Mouse (Mus musculus) ES-E14 (cell line): Measurements from ENCODE around the gene Csgalnact2. TPM values are rescaled to one million over a fixed set of nuclear protein-coding genes. Genes with fewer than 3 reads are reported as not detected.

Experiments used
- DNase-seq: peaks from one replicate; pipeline ENCODE4 v3.0.0-alpha.2; 2013; ENCODE audit warnings: low read depth, low spot score
- H3K27ac ChIP-seq: 2 replicates; pipeline ENCODE4 v1.5.1; 2012; ENCODE audit warnings: low read depth, mild to moderate bottlenecking, low read length, moderate library complexity, mixed read lengths; ENCODE audit not compliant: poor library complexity, insufficient read depth, severe bottlenecking
- H3K36me3 ChIP-seq: 2 replicates; pipeline ENCODE4 v1.6.1; 2012; ENCODE audit warnings: mild to moderate bottlenecking, low read length, moderate library complexity, mixed read lengths; ENCODE audit not compliant: control insufficient read depth, poor library complexity, insufficient read depth, severe bottlenecking
- H3K4me1 ChIP-seq, 2 experiments: fragments of 150-350 bp in 1 of 2; sonication (generic) in 1 of 2; 2 replicates each; pipeline ENCODE4 v1.6.1; 2012; ENCODE audit warnings: low read length in 2 of 2, mild to moderate bottlenecking in 1 of 2, mixed read lengths in 1 of 2; ENCODE audit not compliant: control insufficient read depth in 2 of 2, insufficient read depth in 2 of 2, poor library complexity in 1 of 2
- H3K4me3 ChIP-seq, 2 experiments: fragments of 150-350 bp in 1 of 2; sonication (generic) in 1 of 2; 2 replicates each; pipeline ENCODE4 v1.5.1; 2012; ENCODE audit warnings: low read length in 2 of 2, low read depth in 1 of 2, mild to moderate bottlenecking in 1 of 2, mixed read lengths in 1 of 2; ENCODE audit not compliant: insufficient read depth in 1 of 2, poor library complexity in 1 of 2, severe bottlenecking in 1 of 2
- H3K9ac ChIP-seq: 2 replicates; pipeline ENCODE4 v1.6.1; 2012; ENCODE audit warnings: low read depth, mild to moderate bottlenecking, low read length, mixed read lengths; ENCODE audit not compliant: poor library complexity, insufficient read depth, severe bottlenecking
- H3K9me3 ChIP-seq: fragments of 150-350 bp; sonication (generic); 2 replicates; pipeline ENCODE4 v1.6.1; 2012; ENCODE audit warnings: low read depth, mild to moderate bottlenecking, low read length; ENCODE audit not compliant: control insufficient read depth, insufficient read depth
- CHD2 ChIP-seq: IDR thresholded peaks from 2 replicates; pipeline ENCODE4 v1.6.1; 2014; ENCODE audit warnings: mild to moderate bottlenecking, low read depth, low read length, inconsistent platforms
- HCFC1 ChIP-seq: IDR thresholded peaks from 2 replicates; pipeline ENCODE4 v1.6.1; 2012; ENCODE audit warnings: low read length, inconsistent platforms, borderline replicate concordance; ENCODE audit not compliant: insufficient read depth
- MAFK ChIP-seq: IDR thresholded peaks from 2 replicates; pipeline ENCODE4 v1.6.1; 2014; ENCODE audit warnings: mild to moderate bottlenecking, low read depth, low read length, inconsistent platforms; ENCODE audit not compliant: insufficient read depth
- ZC3H11A ChIP-seq: IDR thresholded peaks from 2 replicates; pipeline ENCODE4 v1.6.1; 2012; ENCODE audit warnings: low read depth, mild to moderate bottlenecking, inconsistent platforms, low read length, borderline replicate concordance
- ZNF384 ChIP-seq: IDR thresholded peaks from 2 replicates; pipeline ENCODE4 v1.6.1; 2012; ENCODE audit warnings: low read depth, low read length, inconsistent platforms
- in situ Hi-C, 2 experiments: fragments of 600-800 bp; cut with MboI; formaldehyde crosslinking; loops; one replicate each; pipeline ENCODE4 v1.15.1; 2025; ENCODE audit warnings: low sequenced_read_pairs in 2 of 2, inconsistent platforms in 1 of 2; ENCODE audit not compliant: unreplicated experiment in 2 of 2
- total RNA-seq: library from RNA; depleted of rRNA; stranded (reverse); fragments of 300-350 nt; gene quantifications from 2 replicates; pipeline ENCODE4 v1.2.3, GENCODE M21; 2012; rRNA removed

Gene Csgalnact2
- total RNA-seq, 1 experiment: 9.1 TPM

- TF ChIP-seq HCFC1 (no peak), ZC3H11A (no peak), CHD2 (no peak), MAFK (no peak), ZNF384 (no peak)
- Histone ChIP-seq H3K36me3 (no peaks in the 10 kb centered on the region), H3K9ac (peak overlapping the region; percentile 6; the same call in 1 of the 2 replicates), H3K9me3 (no peaks in the 10 kb centered on the region), H3K4me1 (peaks cover 0 to 10% of the 10 kb centered on the region in 2 experiments; a peak in 2 of 4 replicates), H3K4me3 (peak overlapping the region; percentile 64 to 67), H3K27ac (peak overlapping the region; percentile 24; the same call in 1 of the 2 replicates)
- DNase-seq: no peak
- in situ Hi-C loops: no loop called here
Observed at GRCm38 (mm10) chr6:118065837-118066198, 73.1 kb downstream of the Csgalnact2 start.

- no peak overlapping the region for H3K9ac ChIP-seq
- peaks cover 0 to 10% of the 10 kb centered on the region in 2 experiments; a peak in 2 of 4 replicates for H3K4me1 ChIP-seq
- H3K4me3 ChIP-seq: peak overlapping the region in 1 of 2 experiments; percentile 67; a peak in 2 of 4 replicates
- peak; percentile 59 for DNase-seq
- in situ Hi-C loops: no loop called here
- peak overlapping the region; percentile 24; the same call in 1 of the 2 replicates for H3K27ac ChIP-seq
- no peaks in the 10 kb centered on the region for H3K36me3 ChIP-seq
- TF ChIP-seq ZC3H11A (peak; percentile 12; the same call in 1 of the 2 replicates), CHD2 (no peak)
- no peaks in the 10 kb centered on the region for H3K9me3 ChIP-seq
Observed at GRCm38 (mm10) chr6:118064968-118065530, 73.9 kb downstream of the Csgalnact2 start.

GRCm38 (mm10) chr6:118063266-118063665, 75.7 kb downstream of the Csgalnact2 start:
- H3K9ac ChIP-seq: no peak overlapping the region
- H3K27ac ChIP-seq: no peak overlapping the region
- DNase-seq: no peak
- no peaks in the 10 kb centered on the region for H3K36me3 ChIP-seq
- H3K4me1 ChIP-seq: peaks cover 0 to 10% of the 10 kb centered on the region in 2 experiments; a peak in 2 of 4 replicates
- H3K4me3 ChIP-seq: no peak overlapping the region
- in situ Hi-C loops: no loop called here
- no peaks in the 10 kb centered on the region for H3K9me3 ChIP-seq
- TF ChIP-seq CHD2 (no peak), MAFK (no peak), ZNF384 (no peak), ZC3H11A (no peak), HCFC1 (no peak)

GRCm38 (mm10) chr6:118061266-118061665, 77.7 kb downstream of the Csgalnact2 start:
- no peak overlapping the region for H3K4me3 ChIP-seq
- in situ Hi-C loops: no loop called here

More at GRCm38 (mm10) chr6:118061266-118061665, 77.7 kb downstream of the Csgalnact2 start:
- H3K9me3 ChIP-seq: no peaks in the 10 kb centered on the region
- no peaks in the 10 kb centered on the region for H3K36me3 ChIP-seq
- peaks cover 0 to 5% of the 10 kb centered on the region in 2 experiments; a peak in 2 of 4 replicates for H3K4me1 ChIP-seq
- H3K27ac ChIP-seq: no peak overlapping the region
- H3K9ac ChIP-seq: no peak overlapping the region
- TF ChIP-seq HCFC1 (no peak), ZNF384 (no peak), MAFK (no peak), ZC3H11A (no peak), CHD2 (no peak)
- no peak for DNase-seq

Other genes with a start within 250 kb of the Csgalnact2 start
- gene Hnrnpf, start 238.8 kb downstream of the Csgalnact2 start, total RNA-seq: 450 and 669 TPM in 2 replicates
- gene Fxyd4, start 201.4 kb downstream of the Csgalnact2 start, total RNA-seq: 0.98 and 1.2 TPM in 2 replicates
- 0.94 and 1.3 TPM in 2 replicates for gene Rasgef1a, start 127.7 kb downstream of the Csgalnact2 start, total RNA-seq
- gene Ret, start 58.6 kb upstream of the Csgalnact2 start, total RNA-seq: 1.4 and 2.2 TPM in 2 replicates